Mouse (Mus musculus) heart, postnatal 0 days (tissue): ENCODE measurements around the gene Trim38.

Experiments
- CTCF ChIP-seq: IDR thresholded peaks from 2 replicates; pipeline ENCODE4 v1.5.1; 2016; ENCODE audit warnings: antibody characterized with exemption, control low read depth, low read depth
- EP300 ChIP-seq: IDR thresholded peaks from 2 replicates; pipeline ENCODE4 v1.6.1; 2016; ENCODE audit warnings: antibody characterized with exemption, low read depth

DNA sequence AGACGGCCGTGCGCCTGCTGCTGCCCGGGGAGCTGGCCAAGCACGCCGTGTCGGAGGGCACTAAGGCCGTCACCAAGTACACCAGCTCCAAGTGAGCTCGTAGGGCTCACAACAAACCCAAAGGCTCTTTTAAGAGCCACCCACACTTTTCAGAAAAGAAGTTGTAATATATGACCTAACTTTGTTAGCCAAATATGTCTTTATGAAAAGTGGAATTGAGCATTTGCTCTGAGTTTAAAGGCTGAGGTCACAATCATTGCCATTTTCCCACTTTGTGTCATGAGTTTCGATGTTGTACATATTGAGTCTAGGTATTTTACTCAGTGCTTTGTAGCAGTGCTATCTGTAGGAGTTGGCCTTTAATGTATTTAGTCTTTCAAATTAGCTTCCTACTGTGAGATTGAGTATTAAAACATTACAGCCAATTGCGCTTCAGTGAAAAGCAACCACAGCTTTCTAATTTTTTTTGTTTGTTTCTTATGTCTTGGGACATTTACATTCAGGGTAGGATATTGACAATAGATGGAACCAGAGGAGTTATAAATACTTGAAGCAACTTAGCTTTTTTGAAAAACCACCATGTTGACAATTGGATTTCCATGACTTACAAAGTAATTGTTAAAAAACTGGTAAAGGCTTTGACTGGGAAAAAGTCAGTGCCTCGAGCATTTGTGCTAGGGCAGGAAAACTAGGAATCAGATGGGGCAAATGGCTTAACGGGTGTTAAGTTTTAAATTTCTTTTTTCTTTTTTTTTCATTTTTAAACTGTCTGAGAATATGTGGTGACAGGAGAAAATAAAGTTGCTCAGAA is 22.4 kb upstream of the Trim38 start:
- TF ChIP-seq EP300 (no peak), CTCF (no peak)
